Mouse (Mus musculus): ENCODE measurements around the gene Parp11.
A peak's percentile ranks its signal among the peaks of the same experiment; 100 is the strongest.

Gene Parp11

DNA sequence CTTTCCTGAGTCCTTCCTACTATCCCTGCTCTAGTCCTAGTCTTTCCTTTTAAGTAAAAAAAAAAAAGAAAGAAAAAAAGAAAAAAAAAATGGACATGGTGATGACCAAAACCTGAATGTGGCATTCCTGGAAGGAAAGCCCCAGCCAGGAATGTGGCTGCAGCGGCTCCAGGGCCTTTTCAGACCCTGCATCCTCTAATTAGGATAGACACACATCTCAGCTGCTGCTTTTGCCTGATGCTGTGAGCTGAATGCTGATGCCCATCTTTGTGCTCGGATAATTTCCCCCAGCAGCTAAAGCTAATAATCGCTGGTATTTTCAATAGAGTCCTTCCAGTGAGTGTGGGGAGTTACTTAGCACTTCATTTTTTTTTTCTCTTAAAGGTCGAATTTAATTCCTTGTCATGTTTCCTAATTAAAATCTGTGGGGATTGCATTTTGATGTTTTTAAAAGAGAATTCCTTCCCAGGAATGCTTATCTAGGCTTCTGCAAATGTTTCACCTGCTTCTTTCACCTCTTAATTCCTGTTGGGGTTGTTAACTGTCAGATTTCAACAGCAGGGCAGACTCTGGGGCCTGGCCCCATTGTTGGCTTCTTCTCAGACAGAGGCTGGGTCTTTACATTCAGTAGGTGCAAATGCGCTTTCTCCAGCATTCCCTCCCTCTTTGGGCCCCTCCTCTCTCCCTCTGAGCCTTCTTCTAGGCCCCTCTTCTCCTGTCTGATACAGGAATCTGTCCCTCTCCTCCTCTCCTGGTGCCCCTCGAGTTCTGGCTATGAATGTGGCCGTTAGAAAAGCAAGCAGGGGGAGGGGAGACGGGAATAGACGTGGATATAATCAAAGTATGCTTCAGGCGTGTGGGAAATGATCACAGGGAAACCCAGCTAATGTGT lies 3.1 kb downstream of the Parp11 start:
- no peak for DNase-seq

DNA sequence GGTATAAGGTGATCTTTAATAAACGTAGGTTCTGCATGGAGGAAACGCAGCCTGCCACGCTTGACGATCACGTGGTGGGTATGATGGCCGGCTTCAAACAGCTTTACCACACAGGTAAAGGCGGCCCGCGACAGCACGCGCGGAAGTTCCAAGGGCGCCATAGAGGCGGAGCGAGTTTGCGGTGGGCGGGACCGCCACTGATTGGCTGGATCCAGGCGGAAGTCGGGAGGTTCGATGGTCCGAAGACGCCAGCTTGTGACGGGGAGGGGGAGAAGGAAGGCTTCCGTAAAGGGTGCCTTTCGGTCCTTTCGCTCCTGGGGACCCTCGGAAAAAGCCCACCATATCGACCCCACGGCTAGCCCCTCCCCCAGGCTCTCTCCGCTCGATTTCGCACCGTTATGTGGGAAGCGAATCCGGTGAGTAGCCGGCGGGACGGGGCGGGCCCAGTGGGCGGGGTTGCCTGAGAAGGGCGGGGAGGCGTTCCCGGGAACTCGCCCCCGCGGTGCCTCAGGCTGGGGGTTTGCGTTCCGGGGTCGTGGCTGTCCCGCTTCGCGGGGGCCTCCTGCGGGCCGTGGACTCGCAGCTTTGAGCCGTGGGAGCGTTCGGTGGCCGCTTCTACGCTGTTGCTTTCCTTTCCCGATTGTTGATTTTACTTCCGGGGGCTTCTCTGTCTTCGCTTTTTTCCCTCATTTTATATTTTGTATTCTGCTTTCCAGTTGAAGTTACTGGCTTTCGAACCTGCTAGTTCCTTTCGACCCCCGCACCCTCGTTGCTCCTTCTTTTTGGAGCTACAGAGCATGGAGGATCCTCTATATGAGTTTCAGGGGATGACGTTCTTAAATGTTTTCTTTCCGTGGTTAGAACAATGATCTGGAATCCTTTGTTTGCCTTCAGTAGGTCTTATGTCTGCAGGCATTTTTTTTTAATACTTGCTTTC lies 7.0 kb downstream of the Parp11 start:
- peak; percentile 92 for DNase-seq

DNA sequence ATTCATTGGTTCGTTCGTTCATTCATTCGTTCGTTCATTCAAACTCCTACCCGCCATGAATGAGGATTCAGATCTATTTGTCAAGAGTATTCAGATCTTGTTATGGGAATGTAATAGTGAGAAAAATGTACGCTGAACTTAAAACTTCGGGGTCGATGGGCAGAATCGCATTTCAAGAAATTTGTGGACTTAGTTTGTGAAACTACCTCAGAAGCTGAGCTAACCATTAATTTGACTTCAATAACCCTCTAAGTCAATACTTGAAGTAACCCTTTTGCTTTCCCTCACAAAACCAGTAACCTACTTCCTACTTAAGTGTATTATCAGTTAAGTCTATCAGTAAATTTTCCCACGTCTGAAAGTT lies 7.7 kb downstream of the Parp11 start:
- no peak for DNase-seq

DNA sequence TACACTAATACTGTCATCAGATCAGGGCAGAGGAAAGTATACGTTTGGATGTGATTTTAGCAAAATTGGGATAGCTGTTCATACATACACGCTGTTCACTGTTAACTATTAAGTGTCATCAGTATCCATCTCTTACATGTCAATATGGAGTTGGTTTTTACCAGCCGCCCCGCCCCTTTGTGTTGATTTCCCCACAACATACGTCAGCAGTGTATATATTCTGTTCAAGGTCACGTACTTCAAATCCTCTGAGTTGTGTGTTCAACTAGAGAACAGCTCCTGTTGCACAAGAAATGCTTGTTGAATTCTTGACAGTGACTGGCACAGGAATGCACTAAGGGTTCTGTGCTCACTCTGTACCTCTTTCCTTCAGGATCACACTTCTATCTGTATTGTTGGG lies 8.2 kb downstream of the Parp11 start:
- no peak for DNase-seq

- no peak for DNase-seq
These were observed 8.8 kb downstream of the Parp11 start for GRCm38 (mm10) chr6:127455440-127455839.

DNA sequence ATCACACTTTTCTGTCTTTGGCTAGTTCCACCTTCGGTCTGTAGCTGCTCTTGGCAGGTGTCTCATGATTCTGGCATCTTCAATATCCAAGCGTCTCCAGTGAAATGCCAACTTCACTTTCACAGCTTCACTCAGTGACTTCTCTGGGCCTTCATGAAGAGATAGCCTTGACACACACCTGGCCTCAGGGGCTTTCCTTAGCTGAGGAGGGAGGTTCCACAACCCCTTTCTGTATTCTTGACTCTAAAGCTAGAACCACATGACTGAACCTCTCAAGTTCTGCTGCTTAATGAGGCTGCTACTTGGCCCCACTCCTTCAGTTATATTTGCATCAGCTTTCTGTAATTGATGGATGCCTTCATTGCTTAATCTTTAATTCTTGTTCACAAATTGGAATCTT lies 10.1 kb downstream of the Parp11 start:
- DNase-seq = no peak

GRCm38 (mm10) chr6:127459776-127460175 lies 13.1 kb downstream of the Parp11 start:
- no peak for DNase-seq

- DNase-seq = no peak
These were observed 14.9 kb downstream of the Parp11 start for GRCm38 (mm10) chr6:127461491-127461890.

GRCm38 (mm10) chr6:127462251-127462650 lies 15.6 kb downstream of the Parp11 start:
- no peak for DNase-seq

DNA sequence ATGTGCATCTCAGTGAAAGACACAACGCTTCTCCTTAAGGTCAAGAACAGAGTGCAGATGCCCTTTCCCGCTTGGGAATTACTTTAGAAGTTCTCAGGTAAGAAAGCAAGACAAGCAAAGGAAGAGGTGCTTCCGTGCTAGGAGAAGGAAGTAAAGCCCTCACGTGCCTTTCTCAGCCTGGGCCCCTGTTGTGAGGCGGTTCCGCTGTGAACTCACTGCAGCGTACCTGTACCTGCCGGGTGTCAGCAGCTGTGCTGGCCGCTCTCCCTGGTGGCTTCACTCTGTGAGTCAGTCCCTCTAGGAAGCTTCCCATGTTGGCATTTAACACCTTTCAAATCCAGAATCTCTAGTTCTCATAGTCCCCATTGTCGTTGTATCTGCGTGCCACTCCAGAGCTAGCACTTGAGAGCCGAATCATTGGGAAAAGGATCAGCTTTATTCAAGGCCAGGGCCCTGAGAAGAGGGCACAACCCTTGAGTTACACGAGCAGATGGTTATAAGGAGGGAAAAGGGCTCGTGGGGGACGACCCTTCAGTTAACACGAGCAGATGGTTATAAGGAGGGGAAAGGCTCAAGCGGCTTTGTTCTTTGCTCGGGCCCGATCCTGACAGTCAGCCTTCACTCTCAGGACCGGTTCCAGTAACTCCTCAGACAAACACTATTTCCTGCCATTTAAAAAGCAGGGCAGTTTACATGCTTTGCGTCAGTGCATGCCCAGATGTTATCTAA lies 16.8 kb downstream of the Parp11 start:
- no peak for DNase-seq

DNA sequence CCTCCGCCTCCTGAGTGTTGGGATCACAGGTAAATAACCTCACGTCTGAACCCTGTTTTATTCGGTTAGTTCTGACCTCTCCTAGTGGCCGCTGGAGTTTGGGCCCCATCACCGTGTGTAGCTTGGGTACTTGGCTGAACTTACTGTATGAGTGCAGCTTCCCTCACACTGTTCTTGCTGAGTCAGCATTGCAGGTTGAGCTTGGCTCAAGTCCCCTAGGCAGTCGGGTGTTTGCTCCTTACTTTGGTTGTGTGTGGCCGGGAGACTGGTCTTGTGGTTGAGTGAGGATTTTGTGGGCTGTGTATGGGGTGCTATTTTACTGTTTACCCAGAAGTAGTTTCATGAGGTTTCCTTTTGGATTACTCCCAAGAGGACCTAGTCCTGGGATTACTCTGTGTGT lies 17.9 kb downstream of the Parp11 start:
- DNase-seq = no peak

DNA sequence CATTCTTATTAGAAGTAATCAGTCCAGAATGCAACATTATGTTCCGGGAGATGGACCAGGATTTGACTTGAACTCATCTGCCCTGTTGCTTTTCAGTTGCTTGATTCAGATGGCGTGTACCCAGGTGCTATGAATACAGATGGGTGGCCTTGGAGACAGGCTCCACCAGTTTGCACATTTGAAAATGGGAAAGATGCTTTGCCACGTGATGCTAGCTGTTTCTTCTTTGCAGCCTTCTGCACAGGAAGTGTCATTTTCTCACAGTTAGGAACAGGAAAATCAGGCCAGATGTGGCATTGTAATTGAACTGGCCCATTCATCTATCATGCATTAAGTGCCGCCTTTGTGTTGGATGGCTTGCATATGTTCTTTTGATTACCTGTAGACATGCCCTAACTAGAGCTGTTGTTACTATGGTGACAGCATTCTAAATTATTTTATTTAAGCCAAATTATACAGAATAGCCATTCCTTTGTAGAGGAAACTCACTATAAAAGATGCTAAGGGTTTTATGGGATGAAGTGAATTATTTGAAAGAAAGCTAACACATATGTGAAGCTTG lies 20.2 kb downstream of the Parp11 start:
- no peak for DNase-seq

GRCm38 (mm10) chr6:127472078-127472477 lies 25.4 kb downstream of the Parp11 start:
- peak; percentile 11 for DNase-seq

GRCm38 (mm10) chr6:127473961-127474360 lies 27.3 kb downstream of the Parp11 start:
- DNase-seq = no peak

DNA sequence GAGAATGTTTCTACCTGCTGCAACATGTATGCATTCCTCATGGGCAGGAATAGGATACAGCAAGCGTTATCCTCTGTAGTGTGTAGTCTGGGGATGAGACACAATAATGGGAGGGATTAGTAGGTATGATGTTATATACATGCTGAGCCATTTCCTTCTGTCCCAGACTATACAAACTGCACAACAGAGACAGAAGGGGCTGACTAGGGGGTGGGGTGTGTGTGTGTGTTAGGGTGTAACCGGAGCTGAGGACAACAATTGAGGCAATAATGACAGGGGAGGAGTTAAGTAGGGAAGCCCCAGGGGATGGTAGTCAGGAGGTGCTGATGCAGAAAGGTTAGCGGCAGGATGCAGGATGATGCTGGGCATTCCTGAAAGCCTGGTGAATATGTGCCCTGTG lies 28.6 kb downstream of the Parp11 start:
- no peak for DNase-seq

DNA sequence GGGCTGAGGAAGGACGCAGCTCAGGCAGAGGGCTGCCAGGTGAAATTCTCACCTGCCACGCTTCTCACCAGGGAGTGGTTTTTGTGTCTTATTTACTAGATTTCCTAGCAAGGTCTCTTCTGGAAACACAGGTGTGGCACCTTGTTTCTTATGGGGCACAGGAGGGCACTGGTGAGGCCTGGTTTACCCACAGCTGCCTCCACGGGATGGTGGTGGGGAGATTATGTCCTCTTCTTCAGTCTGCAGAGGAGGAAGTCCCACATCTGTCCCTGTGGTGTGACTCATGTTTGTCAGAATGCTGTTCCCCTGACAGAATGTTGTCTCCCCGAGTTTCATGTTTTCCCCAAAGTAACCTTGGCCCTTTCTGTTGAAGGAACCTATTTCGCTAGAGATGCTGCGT lies 44.4 kb downstream of the Parp11 start:
- no peak for DNase-seq

GRCm38 (mm10) chr6:127492561-127492960 lies 45.9 kb downstream of the Parp11 start:
- no peak for DNase-seq

DNA sequence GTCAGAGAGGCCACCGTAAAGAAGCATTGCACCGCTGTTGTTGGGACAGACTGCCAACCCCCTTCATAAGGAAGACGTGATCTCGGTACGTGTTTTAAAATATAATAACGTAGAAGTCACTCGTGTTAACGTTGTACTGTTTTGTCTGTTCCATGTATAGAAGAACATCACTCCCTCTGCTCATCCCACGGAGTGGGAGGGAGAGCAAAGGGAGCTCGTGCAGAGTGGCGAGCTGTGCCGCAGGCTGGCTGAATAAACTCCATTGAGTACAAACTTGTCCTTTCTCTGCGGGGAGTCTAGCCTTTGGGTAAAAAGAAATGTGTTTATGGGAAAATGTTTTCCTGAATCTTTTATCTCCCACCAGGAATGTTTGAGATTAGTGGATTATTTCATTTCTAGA lies 47.1 kb downstream of the Parp11 start:
- DNase-seq = no peak

GRCm38 (mm10) chr6:127494357-127494756 lies 47.7 kb downstream of the Parp11 start:
- no peak for DNase-seq

DNA sequence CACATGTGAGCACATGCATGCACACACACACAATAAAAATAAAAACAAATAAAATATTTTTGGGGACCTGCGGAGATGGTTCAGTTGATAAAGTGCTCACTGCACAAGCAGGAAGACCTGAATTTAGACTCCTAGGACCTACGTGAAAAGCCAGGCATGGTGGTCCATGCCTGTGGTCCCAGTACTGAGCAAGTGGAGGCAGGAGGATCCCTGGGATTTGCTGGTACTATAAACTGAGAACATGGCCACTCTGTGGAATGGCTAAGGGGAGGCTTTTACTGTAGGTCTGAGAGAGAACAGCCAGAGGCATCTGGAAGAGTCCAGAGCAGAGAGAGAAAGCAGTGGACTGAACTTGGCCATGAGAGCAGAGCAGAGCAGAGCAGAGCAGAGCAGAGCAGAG lies 48.6 kb downstream of the Parp11 start:
- no peak for DNase-seq

- no peak for DNase-seq
These were observed 49.2 kb downstream of the Parp11 start for GRCm38 (mm10) chr6:127495876-127496275.

GRCm38 (mm10) chr6:127496841-127497656 lies 50.4 kb downstream of the Parp11 start:
- no peak for DNase-seq

Data from liver (tissue).